In the genomic region with DNA sequence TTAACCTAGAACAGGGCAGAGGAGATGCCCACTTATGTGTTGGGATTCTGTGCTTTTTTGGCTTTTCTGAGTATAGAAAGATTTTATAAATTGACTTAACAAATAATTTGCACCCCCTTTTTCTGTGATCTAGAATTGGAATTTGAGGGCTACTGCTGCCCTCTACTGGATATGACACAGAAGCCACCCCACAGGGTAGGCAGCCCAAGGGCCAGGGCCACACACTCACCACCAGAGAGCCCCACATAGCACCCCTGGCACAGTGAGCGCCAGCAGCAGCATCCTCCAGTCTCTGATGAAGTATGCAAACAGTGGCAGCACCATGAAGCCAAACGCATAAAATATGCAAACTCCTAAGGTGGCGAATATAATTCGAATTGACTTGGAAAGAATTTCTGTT, we compare ENCODE assay signal across 10 mouse cellular contexts. TPM values are rescaled to one million over a fixed set of nuclear protein-coding genes. Genes with fewer than 3 reads are reported as not detected.
DNase-seq lines count a peak whose midpoint lies in the region; ATAC-seq and TF ChIP-seq lines count a peak whose summit lies in the region.
"Had no signal": no experiment of that assay in that cellular context is flagged by ENCODE, and none has a peak within 500 bp of the region (broad histone marks: within the 10 kb centered on the region; RNA-seq: fewer than 3 reads in every experiment).

No protein-coding gene starts in this region.

- peak; percentile 93 for ATAC-seq in common myeloid progenitor, adult 5-6 weeks (replicated peaks; ENCODE audit: low read depth, poor library complexity, severe bottlenecking)

- TF ChIP-seq CTCF in left cerebral cortex, adult 2 months (IDR thresholded peaks at IDR 0.05): peak; percentile 60
- peak in 1 of 2 experiments; percentile 83; a peak in 2 of 4 replicates for TF ChIP-seq CTCF in CH12.LX (conservative IDR thresholded peaks at IDR 0.05 in 1 of 2, IDR thresholded peaks at IDR 0.05 in 1 of 2; ENCODE audit: low read depth in 2 of 2, low read length in 2 of 2)

- TF ChIP-seq POLR2A in CH12.LX (IDR thresholded peaks at IDR 0.05; ENCODE audit: low read depth, low read length): no peak

- H3K9me3 ChIP-seq in CH12.LX (replicated peaks; ENCODE audit: low read length): no peaks in the 10 kb centered on the region
- H3K9me3 ChIP-seq: embryonic facial prominence, embryonic 13.5 days had no signal

- no peak overlapping the region for H3K4me2 ChIP-seq in CH12.LX (ENCODE audit: insufficient read depth, low read depth, poor library complexity, severe bottlenecking)
- H3K4me2 ChIP-seq: embryonic facial prominence, embryonic 13.5 days had no signal

- H3K4me3 ChIP-seq in left cerebral cortex, adult 2 months: no peak overlapping the region
- H3K4me3 ChIP-seq in CH12.LX (replicated peaks in 1 of 3; ENCODE audit: low read depth in 2 of 3, low read length in 2 of 3, poor library complexity in 1 of 3): no peak overlapping the region
- H3K4me3 ChIP-seq: embryonic facial prominence, embryonic 13.5 days had no signal

- 0 out of 4 replicates have a peak, but pooled peaks cover 2 to 3% of the 10 kb centered on the region in 2 experiments for H3K4me1 ChIP-seq in CH12.LX (ENCODE audit: control insufficient read depth in 1 of 2, insufficient read depth in 2 of 2)
- H3K4me1 ChIP-seq: embryonic facial prominence, embryonic 13.5 days had no signal

- DNase-seq in left cerebral cortex, adult 2 months (ENCODE audit: extremely low spot score in 1 of 2, low spot score in 2 of 2): no peak
- no peak for DNase-seq in left cerebral cortex, postnatal 25 days (ENCODE audit: low spot score in 2 of 2)
- DNase-seq in CH12.LX (ENCODE audit: extremely low read depth): peak; percentile 32
- peak; percentile 64 for DNase-seq in thymus, postnatal 0 days (ENCODE audit: low spot score)
- no peak for DNase-seq in urinary bladder, postnatal 14 days (ENCODE audit: low spot score)
- DNase-seq in layer of hippocampus, postnatal 36 days: no peak
- DNase-seq: kidney, postnatal 4 days had no signal

- in situ Hi-C loops in CH12.LX (cut with MboI; ENCODE audit: low pct_ligation_motif_present, low pct_unique_long_range_greater_than_20kb, low sequenced_read_pairs): no loop called here

- dilution Hi-C loops in CH12.LX (cut with MboI; ENCODE audit: extremely low pct_ligation_motif_present, extremely low pct_unique_long_range_greater_than_20kb, low sequenced_read_pairs): no loop called here

- H3K27ac ChIP-seq in left cerebral cortex, adult 2 months: no peak overlapping the region
- no peak overlapping the region for H3K27ac ChIP-seq in CH12.LX (ENCODE audit: insufficient read depth, low read depth)
- H3K27ac ChIP-seq: embryonic facial prominence, embryonic 13.5 days had no signal

- intact Hi-C loops in left cerebral cortex, adult 2 months (cut with DNase I): no loop called here
- intact Hi-C loops in left cerebral cortex, postnatal 25 days (cut with DNase I): no loop called here

- no peak overlapping the region for H3K9ac ChIP-seq in CH12.LX (ENCODE audit: insufficient read depth, low read depth)
- H3K9ac ChIP-seq: embryonic facial prominence, embryonic 13.5 days had no signal

- peak; percentile 61 for TF ChIP-seq RAD21 in CH12.LX (IDR thresholded peaks at IDR 0.05; ENCODE audit: low read depth, low read length)

- no peaks in the 10 kb centered on the region for H3K27me3 ChIP-seq in CH12.LX (replicated peaks)
- H3K27me3 ChIP-seq: embryonic facial prominence, embryonic 13.5 days had no signal

- H3K36me3 ChIP-seq in CH12.LX (replicated peaks in 1 of 2; ENCODE audit: control insufficient read depth in 1 of 2, insufficient read depth in 1 of 2, low read length in 1 of 2): peaks cover 15 to 36% of the 10 kb centered on the region in 2 experiments

- H3K79me2 ChIP-seq in CH12.LX (replicated peaks; ENCODE audit: control insufficient read depth, extremely low read depth, insufficient read depth, poor library complexity, severe bottlenecking): no peaks in the 10 kb centered on the region

- TF ChIP-seq EP300 in CH12.LX (IDR thresholded peaks at IDR 0.05; ENCODE audit: low read length): no peak

TF ChIP-seq in CH12.LX, 34 proteins besides CTCF, POLR2A, EP300 and RAD21:
- TF ChIP-seq MAX (IDR thresholded peaks at IDR 0.05; ENCODE audit: low read length): no peak
- TF ChIP-seq SMC3 (IDR thresholded peaks at IDR 0.05; ENCODE audit: low read depth, low read length): peak; percentile 63

RNA-seq across cellular contexts. Expression of a gene that starts 15.7 kb away (rescaled TPM):
- total RNA-seq in left cerebral cortex, adult 2 months (2021): 1 to 10 TPM; 3.0 to 5.9 TPM
- 1 to 10 TPM; 2.2 to 3.5 TPM for total RNA-seq in left cerebral cortex, postnatal 25 days (2021)
- total RNA-seq in CH12.LX (2012; rRNA removed) (0.88 and 2.7 TPM in 2 replicates), CH12.LX (2014; rRNA removed) (0.73 and 0.77 TPM in 2 replicates)
- polyA plus RNA-seq in CH12.LX (2012; ENCODE audit: insufficient read length, low read depth): 0.56 and 1.1 TPM in 2 replicates
- 3.6 and 4.5 TPM in 2 replicates for total RNA-seq in common myeloid progenitor, adult 5-6 weeks (2017)
- 24.2 and 25.5 TPM in 2 replicates for polyA plus RNA-seq in thymus, postnatal 0 days (2015; fragmentation: Nextera tagmentation; extraction: Ambion mirVana)
- total RNA-seq in layer of hippocampus, postnatal 36 days (2021): 1 to 10 TPM; 8.0 to 9.5 TPM
- polyA plus RNA-seq: embryonic facial prominence, embryonic 13.5 days; neural tube, embryonic 11.5 days had no signal

RNA-seq across cellular contexts. Expression of a gene that starts 16.8 kb away (rescaled TPM):
- 10 to 100 TPM in 1 of 2 experiments, 1 to 10 TPM in 1; 9.5 to 10.5 TPM for total RNA-seq in left cerebral cortex, adult 2 months (2021)
- total RNA-seq in left cerebral cortex, postnatal 25 days (2021): 1 to 10 TPM; 7.8 to 8.2 TPM
- total RNA-seq in CH12.LX (2012; rRNA removed) (5.3 and 6.7 TPM in 2 replicates), CH12.LX (2014; rRNA removed) (6.2 and 6.4 TPM in 2 replicates)
- 5.6 and 7.1 TPM in 2 replicates for polyA plus RNA-seq in CH12.LX (2012; ENCODE audit: insufficient read length, low read depth)
- total RNA-seq in common myeloid progenitor, adult 5-6 weeks (2017): 7.8 and 11.0 TPM in 2 replicates
- polyA plus RNA-seq in thymus, postnatal 0 days (2015; fragmentation: Nextera tagmentation; extraction: Ambion mirVana): 12.6 and 12.8 TPM in 2 replicates
- total RNA-seq in layer of hippocampus, postnatal 36 days (2021): 1 to 10 TPM; 9.2 to 9.3 TPM

Comparison
In these comparisons a context has a peak if more than half of its experiments do, and no peak if none do; other contexts are left out.
1. DNase-seq: peak in CH12.LX (single experiment) and thymus, postnatal 0 days (single experiment); none in left cerebral cortex, adult 2 months (0 of 2), left cerebral cortex, postnatal 25 days (0 of 2), urinary bladder, postnatal 14 days (single experiment) and layer of hippocampus, postnatal 36 days (0 of 2).